Mouse (Mus musculus) heart, postnatal 14 days (tissue): Measurements from ENCODE around the gene Gm17660. TPM values are rescaled to one million over a fixed set of nuclear protein-coding genes. Genes with fewer than 3 reads are reported as not detected.

Experiments
- DNase-seq, 2 experiments: peaks; one replicate each; pipeline ENCODE4 v3.0.0; 2021 to 2022
- intact Hi-C: fragments of 180-260 bp; cut with DNase I; formaldehyde crosslinking; loops from one replicate; pipeline ENCODE4 v1.15.1; 2025
- total RNA-seq, 2 experiments: library from RNA; stranded (reverse); gene quantifications; 2 replicates each; pipeline ENCODE4 v1.2.3; 2021

Gm17660 gene
- total RNA-seq, 2 experiments from 2014 or later: not detected

DNA sequence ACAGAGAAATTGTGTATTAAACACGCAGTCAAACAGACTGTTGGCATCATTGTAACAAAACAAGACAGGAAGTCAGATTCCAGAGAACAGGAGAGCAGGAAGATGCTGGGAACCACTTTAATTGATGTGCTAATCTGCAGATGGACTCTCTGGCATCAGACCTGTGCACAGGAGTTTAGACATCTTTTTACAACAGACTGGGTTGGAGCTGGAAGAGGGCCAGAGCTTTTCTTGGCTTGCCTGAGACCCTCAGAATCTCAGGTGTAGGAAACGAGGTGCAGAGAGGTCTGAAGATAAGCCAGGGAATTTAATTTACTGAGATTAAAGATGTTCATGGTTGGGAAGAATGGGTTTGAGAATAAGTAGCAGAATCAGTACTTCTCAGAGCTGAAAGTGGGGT lies 12.3 kb upstream of the Gm17660 start:
- DNase-seq: no peak
- intact Hi-C loops: no loop called here

DNA sequence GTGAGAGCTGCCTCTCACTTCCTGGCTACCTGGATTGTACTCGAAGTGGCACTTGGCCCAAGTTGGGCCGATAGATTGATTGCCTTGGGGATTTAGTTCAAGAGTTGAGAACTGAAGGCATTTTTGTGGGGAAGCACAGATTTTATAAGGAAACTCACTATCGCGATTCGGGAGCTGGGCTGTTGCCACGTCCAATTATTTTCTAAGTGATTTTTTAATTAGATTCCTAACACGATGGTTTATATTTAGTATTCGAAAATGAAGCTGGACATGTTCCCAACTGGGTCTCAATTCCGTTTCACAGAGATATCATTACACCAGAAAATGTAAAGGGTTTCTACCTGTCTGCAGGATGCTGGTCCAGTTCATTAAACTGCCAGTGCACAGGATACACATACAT lies 8.0 kb upstream of the Gm17660 start:
- DNase-seq: no peak
- intact Hi-C loops: no loop called here

DNA sequence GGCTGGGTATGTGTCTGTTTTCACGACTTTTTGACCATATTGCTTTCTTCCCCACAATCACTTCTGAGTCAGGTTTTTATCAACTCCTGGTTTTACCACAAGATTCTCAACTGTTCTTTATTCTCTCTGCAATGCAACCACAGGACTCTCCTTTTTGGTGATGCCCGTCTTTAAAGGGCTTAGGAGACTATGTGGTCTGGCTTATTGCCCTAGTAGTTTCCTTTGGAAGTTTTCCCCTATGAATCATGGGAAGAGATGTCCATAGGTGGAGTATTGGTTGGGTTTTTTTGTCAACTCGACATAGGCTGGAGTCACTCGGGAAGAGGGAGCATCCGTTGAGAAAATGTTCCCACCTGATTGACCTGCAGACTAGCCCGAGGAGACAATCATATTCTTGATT lies 3.3 kb upstream of the Gm17660 start:
- intact Hi-C loops: no loop called here
- no peak for DNase-seq

DNA sequence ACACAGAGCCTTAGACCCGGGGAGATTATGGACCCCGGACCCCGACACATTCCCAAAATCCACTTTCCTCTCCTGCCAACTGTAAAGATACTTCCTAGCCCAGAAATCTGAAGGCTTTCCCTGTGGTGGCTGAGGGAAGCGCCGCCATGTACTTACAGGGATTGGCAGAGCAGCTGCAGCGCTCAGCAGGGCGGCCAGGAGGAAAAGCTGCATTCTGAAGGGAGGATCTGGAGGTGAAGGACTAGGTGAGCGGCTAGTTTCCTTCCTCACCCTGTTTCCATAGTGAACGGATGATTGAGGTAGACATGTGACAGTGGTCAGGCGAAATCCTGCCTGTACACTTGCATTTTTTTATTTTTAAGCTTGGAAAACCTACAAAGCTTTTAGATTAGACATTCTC lies 1.0 kb downstream of the Gm17660 start:
- no peak for DNase-seq
- intact Hi-C loops: no loop called here

DNA sequence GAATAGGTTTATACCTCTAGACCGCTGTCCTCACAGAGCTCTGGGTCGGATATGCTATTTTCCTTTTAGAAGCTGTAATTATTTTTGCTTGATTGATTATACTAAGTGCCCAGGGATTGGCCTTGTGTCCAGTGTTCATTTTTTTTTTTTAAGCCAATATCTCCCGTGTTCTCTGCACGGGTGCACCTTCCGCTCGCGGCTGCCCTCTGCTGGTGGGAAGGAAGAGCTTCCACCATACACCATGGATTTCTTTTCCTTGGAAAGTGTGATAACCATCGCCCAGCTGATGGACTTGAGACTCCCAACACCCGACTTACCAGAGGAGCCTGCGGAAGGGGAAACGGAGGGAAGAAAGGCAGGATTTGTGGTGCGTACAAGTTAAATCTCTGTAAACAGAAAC lies 3.0 kb downstream of the Gm17660 start:
- intact Hi-C loops: loop anchor here (2.0 to 5.0 kb wide), 3 partner anchors 28 to 258 kb away; partner anchors contain the start of gene Nudt9
- peak; percentile 77 to 80 for DNase-seq

DNA sequence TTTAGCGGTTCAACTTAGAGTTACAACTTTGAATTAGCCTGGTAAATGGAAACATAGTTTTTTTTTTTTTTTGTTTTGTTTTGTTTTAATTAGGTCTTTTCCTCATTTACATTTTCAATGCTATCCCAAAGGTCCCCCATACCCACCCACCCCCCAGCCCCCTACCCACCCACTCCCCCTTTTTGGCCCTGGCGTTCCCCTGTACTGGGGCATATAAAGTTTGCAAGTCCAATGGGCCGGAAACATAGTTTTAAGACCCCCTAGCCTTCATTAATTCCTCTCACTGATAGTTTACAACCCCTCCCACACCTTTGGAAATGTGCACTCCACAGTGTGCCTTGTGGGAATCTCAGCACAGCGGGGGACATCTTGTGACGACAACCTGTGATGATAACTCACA lies 3.8 kb downstream of the Gm17660 start:
- intact Hi-C loops: loop anchor here (2.0 to 5.0 kb wide), 3 partner anchors 27 to 259 kb away; partner anchors contain the start of gene Nudt9
- no peak for DNase-seq

DNA sequence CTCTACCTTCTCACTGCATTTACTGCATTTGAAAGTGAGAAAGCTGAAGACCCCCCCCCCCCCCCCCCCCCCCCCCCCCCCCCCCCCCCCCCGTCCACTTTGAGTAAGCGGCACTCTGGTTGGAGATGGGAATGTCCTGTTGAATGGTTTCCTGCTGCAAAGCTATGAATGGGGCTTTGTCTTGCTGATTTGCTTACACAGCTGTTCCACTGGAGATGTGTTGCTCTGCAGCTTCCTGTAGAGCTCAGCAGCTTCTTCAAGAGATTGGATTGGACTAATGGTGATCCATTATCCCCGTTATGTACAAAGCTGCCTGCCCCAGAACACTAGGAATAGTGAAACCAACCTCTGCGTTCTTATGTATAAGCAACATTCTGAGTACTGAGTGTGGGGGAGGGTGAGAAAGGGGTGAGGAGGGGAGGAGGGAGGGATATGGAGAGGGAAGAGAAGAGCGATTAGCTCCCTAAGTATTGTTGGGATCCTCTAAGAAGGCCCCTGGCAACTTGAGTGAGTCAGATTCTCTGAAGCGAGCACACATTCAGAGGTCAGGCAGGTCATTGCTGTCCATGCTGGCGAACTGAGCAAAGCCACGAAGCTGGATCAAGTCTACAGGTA lies 5.0 kb downstream of the Gm17660 start:
- intact Hi-C loops: loop anchor here (5.0 kb wide), 1 partner anchor 260 kb away; no protein-coding TSS in a partner anchor
- DNase-seq: peak in 1 of 2 experiments; percentile 12

DNA sequence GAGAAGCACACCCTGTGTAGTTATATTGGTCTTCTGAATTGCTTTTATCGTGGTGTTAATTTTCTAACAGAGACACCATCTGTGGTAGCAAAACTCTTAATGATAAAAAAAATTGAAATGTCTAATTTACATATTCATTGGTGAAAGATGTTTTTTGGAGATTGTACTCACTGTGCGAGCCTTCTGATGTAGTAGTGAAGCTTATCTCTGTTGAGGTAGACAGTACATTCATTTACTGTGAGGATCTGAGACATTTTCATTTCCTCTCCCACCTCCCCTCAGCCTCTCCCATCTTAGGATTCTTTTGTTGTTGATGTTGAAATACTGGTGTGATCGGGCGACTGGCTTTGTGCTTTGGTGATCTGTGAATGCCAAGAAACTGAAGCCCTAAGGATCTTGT lies 6.4 kb downstream of the Gm17660 start:
- intact Hi-C loops: loop anchor here (5.0 kb wide), 1 partner anchor 261 kb away; no protein-coding TSS in a partner anchor
- DNase-seq: no peak

DNA sequence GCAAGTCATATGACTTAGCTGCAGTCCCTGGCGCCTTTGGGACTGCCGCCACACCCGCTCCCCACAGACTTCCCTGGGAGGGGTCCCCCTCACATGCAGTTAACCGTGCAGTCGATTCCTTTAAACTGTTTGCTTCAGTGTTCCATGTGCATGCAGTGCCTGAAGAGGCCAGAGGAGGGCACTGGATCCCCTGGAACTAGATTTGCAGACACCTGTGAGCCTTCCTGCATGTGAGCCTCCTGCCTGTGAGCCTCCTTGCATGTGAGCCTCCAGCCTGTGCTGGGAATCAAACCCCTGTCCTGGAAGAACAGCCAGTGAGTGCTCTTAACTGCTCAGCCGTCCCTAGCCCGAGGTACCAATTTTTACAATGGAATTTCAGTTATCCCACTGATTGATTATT lies 8.7 kb downstream of the Gm17660 start:
- peak in 1 of 2 experiments; percentile 33 for DNase-seq
- intact Hi-C loops: no loop called here

DNA sequence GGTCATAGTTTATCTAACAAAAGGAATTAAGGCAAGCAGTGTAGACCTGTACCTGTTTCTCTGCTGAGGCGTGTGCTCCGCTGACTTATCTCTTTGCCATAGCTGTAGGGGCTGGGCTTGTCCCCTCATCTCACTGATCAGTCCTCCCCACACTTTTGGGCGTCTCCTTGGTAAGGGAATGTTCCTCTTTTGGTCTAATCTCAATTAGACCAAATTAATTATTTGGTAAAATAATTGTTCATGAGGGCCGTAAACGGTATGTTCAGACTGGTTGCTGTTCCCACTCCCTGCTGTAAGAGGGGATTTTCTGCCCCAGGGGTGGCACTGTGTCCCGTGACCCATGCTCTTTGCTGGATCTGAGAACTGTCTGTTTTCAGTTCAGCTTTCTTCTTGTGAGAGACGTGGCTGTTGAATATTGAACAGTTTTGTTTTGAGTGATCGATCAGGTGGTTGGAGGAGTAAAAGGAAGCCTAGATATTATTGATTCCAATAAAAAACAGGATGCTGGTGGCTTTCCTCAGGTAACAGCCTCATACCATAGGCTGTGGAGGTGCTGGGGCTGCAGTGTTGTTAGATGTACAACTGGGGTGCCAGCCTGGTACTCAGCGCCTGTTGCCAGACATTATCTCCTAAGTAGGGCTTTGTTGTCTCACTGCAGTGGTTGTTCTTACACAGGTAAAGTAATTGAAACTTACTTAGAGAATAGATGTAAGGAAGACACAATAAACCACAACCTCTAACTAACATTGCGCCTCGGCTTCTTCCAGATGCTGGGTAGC lies 14.4 kb downstream of the Gm17660 start:
- DNase-seq: no peak
- intact Hi-C loops: no loop called here

DNA sequence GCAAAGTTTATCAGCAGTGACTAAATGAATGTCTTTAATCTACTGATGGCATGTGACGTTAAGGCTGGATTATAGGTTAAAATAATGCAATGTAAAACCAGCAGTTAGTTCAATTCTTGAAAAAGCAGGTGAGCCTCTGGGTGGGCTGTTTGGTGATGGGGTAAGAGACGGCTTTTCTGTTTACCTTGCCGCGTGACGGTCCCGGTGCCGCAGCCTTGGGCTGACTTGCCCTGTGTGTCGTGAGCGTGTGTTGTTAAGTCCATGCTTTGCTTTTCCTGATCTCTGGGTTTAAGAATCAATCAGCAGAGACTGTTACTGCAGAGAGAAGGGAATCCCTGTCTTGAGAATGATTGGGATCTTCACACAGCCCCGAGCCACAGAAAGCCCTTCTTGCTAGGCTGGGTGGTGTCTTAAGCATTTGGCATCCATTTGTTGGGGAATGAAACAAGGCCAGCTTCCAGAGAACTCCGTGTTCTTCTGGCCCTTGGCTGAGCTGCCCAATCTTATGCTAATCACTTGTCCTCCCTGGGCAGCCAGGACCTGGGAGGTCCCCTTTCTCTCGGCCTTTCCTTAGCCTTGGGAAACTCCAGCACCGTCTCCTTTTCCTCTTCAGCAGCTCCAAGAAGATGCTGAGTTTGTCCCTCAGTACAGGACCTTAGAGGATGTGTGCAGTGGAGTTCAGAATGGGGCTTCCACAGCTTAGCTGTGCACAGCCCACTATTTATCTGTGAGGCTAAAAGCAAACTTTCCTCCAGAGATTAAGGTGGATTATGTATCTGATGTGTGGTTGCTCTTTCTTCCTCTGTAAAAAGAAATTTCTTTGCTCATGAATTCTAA lies 15.3 kb downstream of the Gm17660 start:
- intact Hi-C loops: no loop called here
- DNase-seq: no peak

DNA sequence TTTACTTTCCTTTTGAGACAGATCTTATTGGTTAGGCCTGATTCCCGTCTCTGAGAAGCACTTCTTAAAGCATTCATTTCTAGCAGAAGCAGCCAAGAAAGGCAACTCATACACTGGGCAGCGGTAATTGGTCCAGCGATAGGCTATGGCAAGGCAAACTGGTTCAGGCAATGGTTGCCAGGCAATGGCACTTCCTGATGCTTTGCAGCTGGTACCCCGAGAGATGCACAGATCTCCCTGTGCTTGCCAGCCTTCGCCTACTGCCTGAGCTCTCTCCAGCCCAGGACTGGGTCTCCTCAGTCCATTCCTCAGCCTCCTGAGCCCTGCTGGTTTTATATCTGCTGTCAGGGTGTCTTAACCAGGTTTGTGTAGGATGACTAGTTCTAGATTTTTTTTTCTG lies 17.0 kb downstream of the Gm17660 start:
- intact Hi-C loops: no loop called here

DNA sequence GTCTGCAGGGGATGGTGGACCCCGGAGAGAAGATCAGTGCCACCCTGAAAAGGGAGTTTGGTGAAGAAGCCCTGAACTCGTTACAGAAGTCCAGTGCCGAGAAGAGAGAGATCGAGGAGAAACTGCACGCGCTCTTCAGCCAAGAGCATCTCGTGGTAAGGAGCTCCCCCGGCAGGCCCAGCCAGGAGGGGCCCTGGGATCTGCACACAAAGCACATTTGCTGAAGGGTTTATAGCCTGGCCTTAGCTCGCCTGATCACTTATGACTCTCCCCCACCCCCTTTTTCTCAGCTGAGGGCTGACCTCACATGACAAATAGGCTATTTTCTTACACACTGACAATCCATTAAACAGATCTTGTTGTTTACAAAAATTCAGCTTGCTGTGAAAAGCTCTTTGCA lies 17.8 kb downstream of the Gm17660 start:
- DNase-seq: no peak
- intact Hi-C loops: no loop called here

More for the DNA sequence above, 17.0 kb downstream of the Gm17660 start:
- no peak for DNase-seq

DNA sequence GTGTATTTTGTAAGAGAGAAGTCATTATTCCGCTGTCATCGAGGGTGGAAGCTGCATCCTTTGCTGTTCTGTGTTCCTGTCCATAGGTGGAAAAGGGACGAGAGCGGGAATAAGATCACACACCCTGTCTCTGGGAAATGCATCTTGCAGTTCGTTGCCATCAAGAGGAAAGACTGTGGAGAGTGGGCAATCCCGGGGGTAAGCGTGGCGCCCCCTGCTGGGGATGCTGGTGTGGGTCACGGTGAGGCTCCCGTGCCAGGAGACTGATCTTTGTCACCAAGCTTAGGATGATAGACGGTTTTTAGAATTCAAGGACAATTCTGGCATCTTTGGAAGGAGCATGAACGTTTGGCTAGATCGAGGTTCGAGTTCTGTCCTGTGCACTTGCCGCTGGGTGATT lies 19.4 kb downstream of the Gm17660 start:
- intact Hi-C loops: no loop called here

DNA sequence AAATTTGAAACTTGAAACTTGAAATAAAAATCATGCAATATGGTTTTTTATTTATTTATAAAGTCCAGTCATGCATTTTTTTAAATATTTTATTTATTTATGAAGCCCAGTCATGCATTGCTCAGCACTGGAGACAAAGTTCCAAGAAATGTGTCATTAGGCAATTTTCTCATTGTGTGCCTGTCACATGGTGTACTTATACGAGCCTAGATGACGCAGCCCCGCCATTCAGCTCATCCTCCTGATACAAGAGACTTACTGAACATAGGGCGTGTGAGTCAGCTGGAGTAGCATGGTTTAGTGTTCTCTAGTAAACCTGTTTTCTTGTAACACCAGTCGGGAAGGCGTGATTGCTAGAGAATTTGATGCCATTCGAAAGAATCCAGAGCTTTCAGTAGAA lies 21.1 kb downstream of the Gm17660 start:
- intact Hi-C loops: no loop called here
- DNase-seq: no peak

More for the DNA sequence above, 19.4 kb downstream of the Gm17660 start:
- DNase-seq: peak; percentile 58 to 73

DNA sequence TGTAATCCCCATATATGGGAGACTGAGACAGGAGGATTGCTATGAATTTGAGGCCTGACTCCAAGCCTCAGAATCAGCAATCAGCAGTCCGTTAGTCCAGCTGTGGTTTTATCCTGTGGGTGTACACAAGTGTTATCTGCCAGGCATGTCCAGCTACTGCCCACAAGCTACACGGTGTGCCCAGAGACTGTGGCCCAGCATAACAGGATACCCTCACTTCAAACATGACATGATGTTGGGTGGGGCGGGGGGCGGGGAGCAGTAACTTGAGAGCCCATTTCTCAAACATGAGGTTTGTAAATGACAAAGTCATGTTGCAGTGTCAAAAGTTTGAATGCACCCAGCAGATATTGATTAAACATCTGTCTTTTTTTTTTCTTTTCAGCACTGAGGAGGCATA lies 21.6 kb downstream of the Gm17660 start:
- no peak for DNase-seq
- intact Hi-C loops: no loop called here

DNA sequence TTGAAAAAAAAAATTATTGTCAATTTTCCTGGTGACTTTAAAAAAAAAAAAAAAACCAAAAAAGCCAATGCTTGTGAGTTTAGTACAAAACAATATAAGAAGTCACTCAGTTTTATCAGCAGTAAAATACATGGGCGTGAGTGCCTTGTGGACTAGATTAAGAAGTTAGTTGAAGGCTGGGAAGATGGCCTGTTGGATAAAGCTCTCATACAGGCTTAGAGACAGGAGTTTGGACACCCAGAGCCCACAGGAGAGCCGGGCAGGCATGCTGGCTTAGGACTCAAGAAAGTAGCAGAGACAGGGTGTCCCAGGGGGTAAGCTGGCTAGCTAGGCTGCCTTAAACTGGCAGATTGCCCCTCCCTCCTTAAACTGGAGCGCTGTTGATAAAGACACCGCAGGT lies 22.5 kb downstream of the Gm17660 start:
- intact Hi-C loops: no loop called here
- DNase-seq: no peak

DNA sequence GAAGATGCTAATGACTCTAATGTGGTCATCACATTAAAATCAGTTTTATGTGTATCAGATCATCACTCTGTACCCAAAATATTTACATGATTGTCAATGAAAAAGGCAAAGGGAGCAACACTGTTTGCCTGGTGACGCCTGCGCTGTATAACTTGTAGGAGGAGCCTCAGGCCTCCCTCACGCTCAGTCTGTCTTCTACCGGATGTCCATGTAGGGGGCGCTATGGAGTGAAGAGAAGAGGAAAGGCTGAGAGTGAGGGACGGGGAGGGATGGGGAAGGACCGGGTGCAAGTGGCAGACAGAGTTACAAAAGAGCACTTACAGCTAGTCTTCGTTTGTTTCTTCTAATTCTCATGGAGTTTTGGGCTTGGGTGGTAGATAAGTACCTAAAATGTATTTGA lies 24.5 kb downstream of the Gm17660 start:
- intact Hi-C loops: no loop called here
- DNase-seq: peak in 1 of 2 experiments; percentile 15

DNA sequence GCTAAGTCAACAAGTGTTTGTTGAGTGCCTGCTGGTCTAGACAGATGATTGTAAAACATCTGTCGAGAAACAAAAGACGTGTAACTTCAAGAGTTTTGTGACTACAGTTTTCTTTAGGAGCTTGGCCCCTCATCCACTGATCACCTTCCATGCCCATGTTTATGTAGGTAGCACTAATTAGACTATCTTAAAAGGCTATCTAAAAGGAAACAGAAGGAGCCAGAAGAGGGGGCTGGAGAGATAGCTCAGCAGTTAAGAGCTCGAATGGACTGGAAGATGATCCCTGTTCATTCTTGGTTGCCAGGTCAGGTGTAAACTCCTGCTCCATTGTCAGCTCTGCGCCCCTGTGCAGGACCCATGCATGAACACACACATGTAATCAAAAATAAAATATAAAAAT lies 29.3 kb downstream of the Gm17660 start:
- intact Hi-C loops: no loop called here
- DNase-seq: no peak

DNA sequence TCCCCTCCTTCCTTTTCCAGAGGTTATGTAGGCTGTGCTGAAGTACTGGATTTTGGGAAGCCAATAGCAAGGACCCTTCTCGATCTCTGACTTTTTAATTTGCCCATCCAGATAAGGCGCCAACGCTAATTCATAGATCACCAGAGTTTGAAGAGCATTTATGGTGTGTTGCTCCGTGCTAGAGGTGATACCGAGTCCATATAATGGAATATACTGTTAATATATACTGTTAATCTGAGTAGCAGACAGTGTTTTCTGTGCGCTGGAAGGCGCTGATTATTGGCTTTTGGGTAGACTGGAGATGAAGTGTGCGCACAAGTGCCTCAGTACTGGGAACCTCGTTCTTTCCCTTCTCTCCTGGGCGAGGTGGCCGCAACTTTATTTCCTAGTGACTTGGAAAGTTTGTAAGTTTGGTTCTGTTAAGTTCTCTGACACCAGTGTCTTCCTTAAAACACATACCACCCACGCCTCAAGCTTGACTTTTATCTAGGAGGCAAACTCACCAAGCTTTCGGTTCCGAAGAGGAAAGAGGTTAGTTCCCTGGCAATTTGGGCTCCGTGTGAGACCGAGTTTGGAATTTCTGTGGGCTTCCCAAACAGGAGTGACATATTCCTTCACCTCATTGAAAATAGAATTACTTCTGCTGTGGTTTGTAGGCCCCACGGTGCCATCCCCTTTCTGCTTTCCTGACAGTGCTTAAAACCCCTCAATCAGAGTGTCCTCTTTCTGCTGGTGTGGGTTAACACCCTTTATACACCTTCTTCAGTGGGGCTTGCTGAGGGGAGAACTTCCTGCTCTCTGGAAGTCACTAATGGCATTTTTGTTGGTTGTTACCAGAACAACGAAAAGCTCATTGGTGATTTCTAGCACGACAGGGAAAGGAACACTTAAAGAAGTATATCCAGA lies 30.0 kb downstream of the Gm17660 start:
- intact Hi-C loops: loop anchor here (2.0 kb wide), 1 partner anchor 27 kb away; no protein-coding TSS in a partner anchor
- DNase-seq: peak in 1 of 2 experiments; percentile 25
